Mouse (Mus musculus) granulocyte monocyte progenitor cell, adult 5-6 weeks (primary cell): ENCODE data around the gene Ifnl2. TPM values are rescaled to one million over a fixed set of nuclear protein-coding genes. Genes with fewer than 3 reads are reported as not detected.

ENCODE experiments used
- ATAC-seq: replicated peaks from 2 replicates; pipeline ENCODE4 v1.8.0; 2016; ENCODE audit warnings: mild to moderate bottlenecking, moderate TSS enrichment, inconsistent platforms; ENCODE audit not compliant: poor library complexity, severe bottlenecking
- total RNA-seq, 2 experiments: library from RNA; stranded (forward) in 1 of 2; stranded (reverse) in 1 of 2; fragments of 200-712, 200-1000 nt in 1 of 2; fragments of >200 nt in 1 of 2; fragmentation: Nextera tagmentation in 1 of 2; gene quantifications; 2 replicates each; pipeline ENCODE4 v1.2.3; 2014 to 2017

The Ifnl2 gene
- total RNA-seq, 2 experiments from 2014 or later: not detected

DNA sequence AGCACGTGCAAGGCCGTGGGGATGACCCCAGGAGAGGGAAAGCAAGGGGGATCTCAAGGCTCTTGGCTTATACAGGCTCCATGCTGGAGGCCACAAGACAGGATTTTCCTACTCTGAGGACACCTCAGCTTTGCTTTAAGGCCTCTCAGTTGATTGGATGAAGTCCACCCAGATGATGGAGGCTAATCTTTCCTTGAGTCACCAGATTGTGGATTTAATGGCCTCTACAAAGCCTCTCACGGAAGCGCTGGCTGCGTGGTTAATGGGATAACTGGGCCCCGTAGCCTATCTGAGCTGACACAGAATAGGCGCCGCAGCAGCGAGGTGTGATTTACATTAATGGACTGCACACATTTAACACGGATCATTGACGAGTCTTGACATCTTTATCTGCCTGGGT, 14.8 kb downstream of the Ifnl2 start:
- no peak for ATAC-seq

DNA sequence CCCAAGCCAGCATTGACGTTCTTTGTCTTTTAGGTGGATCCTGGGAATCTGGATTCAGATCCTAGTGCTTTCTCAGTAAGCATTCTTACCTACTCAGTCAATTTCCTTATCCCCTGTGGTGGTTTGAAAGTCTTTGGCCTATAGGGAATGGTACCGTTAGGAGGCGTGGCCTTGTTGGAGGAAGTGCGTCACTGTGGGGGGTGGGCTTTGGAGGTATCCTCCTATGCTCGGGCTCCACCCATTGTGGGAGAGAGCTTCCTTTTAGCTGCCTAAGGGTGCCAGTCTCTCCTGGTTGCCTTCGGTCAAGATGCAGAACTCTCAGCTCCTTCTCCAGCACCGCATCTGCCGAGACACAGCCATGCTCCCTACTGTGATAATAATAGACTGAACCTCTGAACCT, 17.9 kb downstream of the Ifnl2 start:
- no peak for ATAC-seq

DNA sequence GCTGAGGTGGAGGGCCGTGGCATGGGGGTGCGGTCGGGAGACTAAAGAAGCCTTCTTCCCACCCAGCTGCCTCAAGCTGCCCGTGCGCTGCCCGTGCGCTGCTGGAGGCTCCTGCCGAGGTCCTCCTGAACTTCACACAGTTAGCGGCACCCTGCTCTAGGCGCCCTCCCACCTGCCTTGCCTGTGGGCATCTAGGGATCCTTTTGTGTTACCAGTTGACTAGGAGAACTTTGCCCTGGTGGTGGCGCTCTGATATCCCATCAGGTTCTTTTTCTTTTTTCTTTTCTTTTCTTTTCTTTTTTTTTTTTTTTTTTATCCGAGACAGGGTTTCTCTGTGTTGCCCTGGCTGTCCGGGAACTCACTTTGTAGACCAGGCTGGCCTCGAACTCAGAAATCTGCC, 19.4 kb downstream of the Ifnl2 start:
- no peak for ATAC-seq

DNA sequence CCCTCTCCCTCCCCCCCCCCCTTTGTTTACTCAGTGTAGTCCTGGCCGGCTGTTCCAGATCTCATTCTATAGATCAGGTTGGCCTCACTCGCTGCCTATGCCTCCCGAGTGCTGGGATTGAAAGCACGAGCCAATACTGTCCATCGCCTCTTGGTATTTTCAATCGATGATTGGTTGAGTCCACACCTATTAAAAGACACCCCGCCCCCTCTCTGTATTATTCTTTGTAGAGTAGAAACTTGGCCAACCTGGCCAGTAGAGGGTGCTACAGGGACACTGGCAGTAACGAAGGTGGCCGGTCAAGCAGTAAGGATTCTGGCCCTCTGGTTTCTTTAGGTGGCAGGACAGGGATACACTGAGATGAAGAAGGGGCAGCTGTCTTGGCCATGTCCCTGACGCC, 19.8 kb downstream of the Ifnl2 start:
- peak; percentile 78 for ATAC-seq

DNA sequence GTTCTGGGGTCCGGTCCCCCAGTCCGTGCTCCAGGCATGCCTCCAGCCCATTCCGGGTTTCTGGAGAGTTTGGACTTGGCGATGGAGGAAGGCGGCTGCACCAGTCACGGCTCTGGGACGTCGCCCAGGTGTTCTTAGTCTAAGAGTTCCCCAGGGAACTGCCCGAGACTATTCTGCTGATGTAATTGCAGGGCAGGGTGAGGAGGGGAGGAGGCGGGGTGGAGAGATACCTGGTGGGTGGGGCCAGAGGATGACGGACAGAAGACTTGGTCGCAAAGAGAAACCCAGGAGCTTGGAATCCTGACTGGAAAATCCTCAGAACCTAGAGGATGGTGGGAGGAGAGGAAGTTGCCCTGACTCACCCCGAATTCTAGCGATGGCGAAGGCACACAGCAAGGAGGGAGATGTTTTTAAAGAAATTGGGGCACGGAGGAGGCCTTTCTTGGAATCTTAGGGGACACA, 22.2 kb downstream of the Ifnl2 start:
- ATAC-seq: no peak

DNA sequence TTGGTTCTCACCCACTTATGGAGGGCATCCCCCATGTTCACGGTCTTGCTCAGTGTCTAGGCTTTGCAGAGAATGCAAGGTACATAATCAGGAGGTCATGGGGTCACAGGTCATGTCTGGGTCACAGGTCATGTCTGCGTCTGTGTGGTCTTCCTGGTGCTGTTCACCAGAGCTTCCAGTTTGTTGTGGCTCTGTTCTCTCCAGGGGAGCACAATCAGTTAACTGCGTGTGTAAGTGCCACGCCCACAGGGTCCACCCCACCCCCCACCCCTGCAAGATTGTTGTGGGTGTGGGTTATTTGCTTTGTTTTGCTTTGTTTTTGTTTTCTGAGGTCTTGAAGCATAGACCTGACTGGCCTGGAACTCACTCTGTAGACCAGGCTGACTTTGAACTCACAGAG, 26.1 kb downstream of the Ifnl2 start:
- ATAC-seq: no peak

DNA sequence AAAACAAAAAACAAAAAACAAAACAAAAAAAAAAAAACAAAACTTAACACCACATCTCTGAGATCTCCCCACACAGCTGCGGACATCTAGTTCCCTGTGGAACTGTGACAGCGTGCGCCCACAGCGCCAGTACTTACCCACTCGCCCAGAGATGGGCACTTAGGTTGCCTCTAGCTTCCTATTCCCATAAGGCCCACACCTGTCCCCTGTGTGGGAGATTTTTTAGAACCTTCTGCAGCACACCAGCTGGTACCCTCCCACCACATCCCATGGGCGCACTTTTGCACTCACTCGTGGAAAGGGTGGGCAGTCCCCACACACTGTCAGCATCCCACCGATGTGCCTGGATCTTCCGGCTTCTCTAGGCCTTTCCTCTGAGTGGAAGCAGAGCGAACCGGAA, 27.4 kb downstream of the Ifnl2 start:
- no peak for ATAC-seq

DNA sequence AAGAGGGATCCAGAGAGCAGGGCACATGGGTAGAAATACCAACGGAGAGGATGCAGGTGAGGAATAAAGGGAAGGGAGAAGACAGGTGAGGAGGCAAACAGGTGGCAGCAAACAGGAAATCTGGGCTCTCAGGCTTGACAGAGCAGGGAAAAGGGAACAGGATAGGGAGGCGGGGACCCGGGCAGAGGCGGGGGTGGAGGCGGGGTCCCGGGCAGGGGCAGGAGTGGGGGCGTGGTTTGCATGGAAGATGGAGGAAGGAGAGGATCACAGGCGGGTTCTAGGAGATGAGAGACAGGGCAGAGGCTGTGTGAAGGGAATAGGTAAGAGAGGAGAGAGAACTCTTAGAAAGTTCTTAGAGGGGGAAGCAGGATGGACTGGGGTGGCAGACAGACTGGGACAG, 31.4 kb downstream of the Ifnl2 start:
- peak; percentile 68 for ATAC-seq

DNA sequence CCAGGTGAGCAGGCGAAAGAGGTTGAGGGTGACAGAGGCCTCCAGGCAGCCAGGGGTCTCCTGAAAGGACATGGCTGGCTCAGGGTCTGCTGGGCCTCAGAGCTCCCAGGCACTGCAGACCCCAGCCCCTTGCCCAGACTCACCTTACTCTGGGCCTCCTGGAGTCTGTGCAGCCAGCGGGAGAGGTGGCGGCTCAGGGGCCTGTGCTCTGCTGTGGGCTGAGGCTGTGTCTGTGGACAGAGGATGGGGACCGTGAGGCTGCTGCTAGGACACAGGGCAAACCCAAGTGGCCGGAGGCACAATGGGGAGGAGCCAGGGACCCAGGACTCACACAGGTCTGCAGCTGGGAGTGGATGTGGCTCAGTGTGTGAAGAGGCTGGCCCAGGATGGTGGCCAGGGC, 32.9 kb downstream of the Ifnl2 start:
- no peak for ATAC-seq

DNA sequence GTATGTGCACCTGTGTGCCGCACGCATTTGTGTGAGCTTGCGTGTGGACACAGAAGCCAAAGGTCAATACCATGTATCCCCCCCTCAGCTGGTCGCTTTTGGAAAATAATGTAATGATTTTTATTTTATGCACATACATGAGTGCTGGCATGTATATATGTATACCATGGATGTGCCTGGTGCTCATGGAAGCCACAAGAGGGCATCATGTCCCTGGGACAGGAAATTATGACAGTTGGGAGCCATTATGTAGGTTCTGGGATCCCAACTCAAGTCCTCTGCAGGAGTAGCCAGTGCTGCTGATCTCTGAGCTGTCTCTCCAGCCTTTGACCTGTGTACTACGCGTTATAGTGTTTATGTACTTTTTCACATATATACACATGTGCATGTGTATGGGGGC, 34.1 kb downstream of the Ifnl2 start:
- ATAC-seq: no peak

DNA sequence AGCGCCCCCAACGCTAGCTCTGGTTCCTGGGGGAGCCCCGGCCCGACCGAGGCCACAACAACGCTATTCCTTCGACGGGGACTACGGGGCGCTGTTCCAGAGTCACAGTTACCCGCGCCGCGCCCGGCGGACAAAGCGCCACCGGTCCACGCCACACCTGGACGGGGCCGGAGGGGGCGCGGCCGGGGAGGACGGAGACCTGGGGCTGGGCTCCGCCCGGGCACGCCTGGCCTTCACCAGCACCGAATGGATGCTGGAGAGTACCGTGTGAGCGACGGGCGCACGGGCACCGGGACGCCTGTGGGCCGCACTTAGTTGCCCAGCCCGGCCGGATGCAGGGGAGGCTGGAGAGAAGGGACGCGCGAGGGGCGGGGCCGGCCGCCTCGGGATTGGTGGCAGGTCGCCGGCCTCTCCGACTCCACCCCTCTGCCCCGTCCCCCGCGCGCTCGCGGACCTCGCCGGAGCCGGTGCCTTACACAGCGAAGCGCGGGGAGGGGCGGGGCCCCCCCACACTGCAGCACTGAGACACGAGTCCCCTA, 43.0 kb downstream of the Ifnl2 start:
- peak; percentile 73 for ATAC-seq

DNA sequence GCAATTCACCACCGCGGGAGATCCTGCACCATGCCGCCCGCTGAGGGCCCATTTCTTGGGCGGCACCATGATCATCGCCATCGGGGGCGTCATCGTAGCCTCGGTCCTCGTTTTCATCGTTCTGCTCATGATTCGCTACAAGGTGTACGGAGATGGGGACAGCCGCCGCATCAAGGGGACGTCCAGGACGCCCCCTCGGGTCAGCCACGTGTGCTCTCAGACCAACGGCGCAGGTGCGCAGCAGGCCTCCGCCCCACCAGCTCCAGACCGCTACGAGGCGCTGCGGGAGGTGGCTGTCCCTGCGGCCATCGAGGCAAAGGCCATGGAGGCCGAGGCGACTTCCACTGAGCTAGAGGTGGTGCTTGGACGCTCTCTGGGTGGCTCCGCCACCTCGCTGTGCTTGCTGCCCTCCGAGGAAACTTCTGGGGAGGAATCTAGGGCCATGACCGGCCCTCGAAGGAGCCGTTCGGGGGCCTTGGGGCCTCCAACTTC, 43.5 kb downstream of the Ifnl2 start:
- ATAC-seq: no peak

DNA sequence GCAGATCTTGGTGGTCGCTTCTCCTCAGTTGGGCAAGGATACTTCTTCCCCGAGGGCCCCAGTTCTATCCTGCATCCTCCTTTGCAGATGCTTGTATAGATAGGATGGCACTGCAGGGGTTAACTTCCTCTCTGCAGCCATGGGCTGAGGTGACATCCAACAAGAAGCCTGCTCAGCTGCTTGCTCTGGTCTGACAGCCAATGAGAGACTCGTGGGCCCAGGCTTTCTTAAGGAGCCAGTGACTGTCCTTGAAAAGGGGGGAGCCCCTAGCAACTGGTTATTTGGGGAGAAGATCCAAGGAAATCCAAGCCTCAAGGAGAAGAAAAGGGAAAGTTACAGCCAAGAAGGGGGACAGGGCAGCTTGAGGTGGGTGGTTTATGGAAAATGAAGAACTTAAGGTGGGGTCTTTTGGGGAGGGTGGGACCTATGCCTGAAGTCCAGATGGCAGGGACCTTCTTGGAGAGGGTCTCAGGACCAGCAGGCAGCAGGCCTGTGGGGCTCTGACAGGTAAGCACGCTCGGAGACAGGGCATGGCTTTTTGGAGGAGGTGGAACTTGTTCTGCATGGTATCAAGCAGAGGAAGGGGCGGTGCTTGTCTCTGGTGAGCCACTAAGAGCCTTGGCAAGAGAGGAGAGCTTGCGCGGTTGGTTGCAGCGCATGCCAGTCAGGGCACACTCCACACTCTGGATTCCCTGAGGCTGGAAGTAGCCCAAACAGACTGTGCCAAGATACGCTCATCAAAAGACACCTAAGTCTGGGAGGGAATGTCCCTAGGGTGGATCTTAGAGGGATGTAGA, 45.6 kb downstream of the Ifnl2 start:
- peak; percentile 68 for ATAC-seq

DNA sequence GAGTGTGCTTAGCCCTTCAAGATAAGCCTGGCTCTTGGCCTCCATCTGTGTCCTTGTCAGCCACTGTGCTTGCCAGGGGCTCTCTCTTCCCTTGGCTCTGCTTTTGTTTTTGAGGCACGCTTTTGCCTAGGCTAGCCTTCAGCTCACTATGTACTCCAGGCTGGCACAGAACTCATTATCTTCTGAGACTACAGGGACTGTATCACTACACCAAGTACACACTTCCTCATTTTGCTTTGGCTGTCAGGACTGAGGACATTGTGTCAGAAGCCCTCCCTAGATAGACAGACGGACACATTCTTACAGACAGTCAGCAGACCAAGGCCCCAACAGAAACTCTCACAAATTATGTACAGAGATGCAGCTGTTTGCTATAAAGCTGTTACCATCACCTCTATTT, 47.5 kb downstream of the Ifnl2 start:
- ATAC-seq: peak; percentile 46

DNA sequence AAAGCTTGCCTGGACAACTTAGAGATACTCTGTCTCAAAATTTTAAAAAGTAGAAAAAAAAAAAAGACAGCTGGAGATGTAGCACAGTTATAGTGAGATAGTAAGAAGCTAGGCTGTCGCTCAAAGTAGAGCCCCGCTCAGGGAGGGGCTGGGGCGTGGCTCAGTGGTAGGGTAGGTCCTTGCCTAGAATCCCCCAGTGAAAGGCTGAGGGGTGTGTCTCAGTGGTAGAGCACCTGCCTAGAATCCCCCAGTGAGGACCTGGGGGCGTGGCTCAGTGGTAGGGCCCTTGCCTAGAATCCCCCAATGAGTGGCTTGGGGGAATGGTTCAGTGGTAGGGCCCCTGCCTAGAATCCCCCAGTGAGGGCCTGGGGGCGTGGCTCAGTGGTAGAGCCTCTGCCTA, 49.9 kb downstream of the Ifnl2 start:
- ATAC-seq: no peak

Other genes starting within 250 kb of the Ifnl2 start
- 1.2 and 2.3 TPM in 2 replicates for gene Eid2, start 242.6 kb downstream of the Ifnl2 start, total RNA-seq (2014; fragmentation: Nextera tagmentation)
- 2.0 and 2.8 TPM in 2 replicates for gene Eid2, start 242.6 kb downstream of the Ifnl2 start, total RNA-seq (2017)
- gene Eid2b, start 232.7 kb downstream of the Ifnl2 start, total RNA-seq (2014; fragmentation: Nextera tagmentation): 1.2 and 2.1 TPM in 2 replicates
- gene Eid2b, start 232.7 kb downstream of the Ifnl2 start, total RNA-seq (2017): 1.6 and 1.9 TPM in 2 replicates
- gene Selenov, start 219.3 kb downstream of the Ifnl2 start, total RNA-seq (2014; fragmentation: Nextera tagmentation): not detected in 2 replicates
- not detected in 2 replicates for gene Selenov, start 219.3 kb downstream of the Ifnl2 start, total RNA-seq (2017)
- gene Dll3, start 208.2 kb downstream of the Ifnl2 start, total RNA-seq (2014; fragmentation: Nextera tagmentation): not detected in 2 replicates
- 0.10 TPM in 1 of 2 replicates, not detected in the other for gene Dll3, start 208.2 kb downstream of the Ifnl2 start, total RNA-seq (2017)
- gene Timm50, start 198.4 kb downstream of the Ifnl2 start, total RNA-seq (2014; fragmentation: Nextera tagmentation): 60.1 and 83.1 TPM in 2 replicates
- 45.8 and 47.7 TPM in 2 replicates for gene Timm50, start 198.4 kb downstream of the Ifnl2 start, total RNA-seq (2017)
- gene Supt5, start 171.7 kb downstream of the Ifnl2 start, total RNA-seq (2014; fragmentation: Nextera tagmentation): 72.1 and 81.1 TPM in 2 replicates
- gene Supt5, start 171.7 kb downstream of the Ifnl2 start, total RNA-seq (2017): 61.2 and 64.1 TPM in 2 replicates
- 4,181 and 4,473 TPM in 2 replicates for gene Rps16, start 159.8 kb downstream of the Ifnl2 start, total RNA-seq (2014; fragmentation: Nextera tagmentation)
- 929 and 980 TPM in 2 replicates for gene Rps16, start 159.8 kb downstream of the Ifnl2 start, total RNA-seq (2017)
- 4.1 and 6.1 TPM in 2 replicates for gene Plekhg2, start 137.9 kb downstream of the Ifnl2 start, total RNA-seq (2014; fragmentation: Nextera tagmentation)
- gene Plekhg2, start 137.9 kb downstream of the Ifnl2 start, total RNA-seq (2017): 0.88 and 1.1 TPM in 2 replicates
- 37.1 and 55.8 TPM in 2 replicates for gene Zfp36, start 130.2 kb downstream of the Ifnl2 start, total RNA-seq (2014; fragmentation: Nextera tagmentation)
- 30.8 and 41.3 TPM in 2 replicates for gene Zfp36, start 130.2 kb downstream of the Ifnl2 start, total RNA-seq (2017)
- gene Med29, start 117.7 kb downstream of the Ifnl2 start, total RNA-seq (2014; fragmentation: Nextera tagmentation): 19.2 and 25.5 TPM in 2 replicates
- gene Med29, start 117.7 kb downstream of the Ifnl2 start, total RNA-seq (2017): 16.7 and 18.5 TPM in 2 replicates
- gene Paf1, start 117.5 kb downstream of the Ifnl2 start, total RNA-seq (2014; fragmentation: Nextera tagmentation): 97.6 and 111 TPM in 2 replicates
- 136 and 170 TPM in 2 replicates for gene Paf1, start 117.5 kb downstream of the Ifnl2 start, total RNA-seq (2017)
- gene Gmfg, start 73.0 kb downstream of the Ifnl2 start, total RNA-seq (2014; fragmentation: Nextera tagmentation): 420 and 510 TPM in 2 replicates
- gene Gmfg, start 73.0 kb downstream of the Ifnl2 start, total RNA-seq (2017): 682 and 721 TPM in 2 replicates
- 0.80 and 1.7 TPM in 2 replicates for gene Lrfn1, start 58.5 kb downstream of the Ifnl2 start, total RNA-seq (2014; fragmentation: Nextera tagmentation)
- gene Lrfn1, start 58.5 kb downstream of the Ifnl2 start, total RNA-seq (2017): 0.36 and 0.52 TPM in 2 replicates
- gene Ifnl3, start 12.4 kb upstream of the Ifnl2 start, total RNA-seq (2014; fragmentation: Nextera tagmentation): not detected in 2 replicates
- gene Ifnl3, start 12.4 kb upstream of the Ifnl2 start, total RNA-seq (2017): not detected in 2 replicates
- not detected in 2 replicates for gene Sycn, start 30.4 kb upstream of the Ifnl2 start, total RNA-seq (2014; fragmentation: Nextera tagmentation)
- not detected in 2 replicates for gene Sycn, start 30.4 kb upstream of the Ifnl2 start, total RNA-seq (2017)
- gene Nccrp1, start 36.8 kb upstream of the Ifnl2 start, total RNA-seq (2014; fragmentation: Nextera tagmentation): not detected in 2 replicates
- gene Nccrp1, start 36.8 kb upstream of the Ifnl2 start, total RNA-seq (2017): not detected in 2 replicates
- 17.5 and 25.0 TPM in 2 replicates for gene Samd4b, start 87.7 kb upstream of the Ifnl2 start, total RNA-seq (2014; fragmentation: Nextera tagmentation)
- 3.4 and 3.9 TPM in 2 replicates for gene Samd4b, start 87.7 kb upstream of the Ifnl2 start, total RNA-seq (2017)
- gene Pak4, start 87.7 kb upstream of the Ifnl2 start, total RNA-seq (2014; fragmentation: Nextera tagmentation): 3.2 and 3.7 TPM in 2 replicates
- gene Pak4, start 87.7 kb upstream of the Ifnl2 start, total RNA-seq (2017): 3.4 and 6.4 TPM in 2 replicates
- gene Acp7, start 120.9 kb upstream of the Ifnl2 start, total RNA-seq (2014; fragmentation: Nextera tagmentation): not detected in 2 replicates
- not detected in 2 replicates for gene Acp7, start 120.9 kb upstream of the Ifnl2 start, total RNA-seq (2017)
- gene Fbxo27, start 182.4 kb upstream of the Ifnl2 start, total RNA-seq (2014; fragmentation: Nextera tagmentation): 4.3 TPM in 1 of 2 replicates, not detected in the other
- gene Fbxo27, start 182.4 kb upstream of the Ifnl2 start, total RNA-seq (2017): 0.17 TPM in 1 of 2 replicates, not detected in the other
- 1.3 and 3.3 TPM in 2 replicates for gene Fbxo17, start 206.3 kb upstream of the Ifnl2 start, total RNA-seq (2014; fragmentation: Nextera tagmentation)
- gene Fbxo17, start 206.3 kb upstream of the Ifnl2 start, total RNA-seq (2017): 1.3 and 2.1 TPM in 2 replicates
- gene Mrps12, start 231.4 kb upstream of the Ifnl2 start, total RNA-seq (2014; fragmentation: Nextera tagmentation): 125 and 177 TPM in 2 replicates
- gene Mrps12, start 231.4 kb upstream of the Ifnl2 start, total RNA-seq (2017): 33.2 and 41.8 TPM in 2 replicates
- 19.6 and 21.6 TPM in 2 replicates for gene Sars2, start 231.5 kb upstream of the Ifnl2 start, total RNA-seq (2014; fragmentation: Nextera tagmentation)
- gene Sars2, start 231.5 kb upstream of the Ifnl2 start, total RNA-seq (2017): 10.4 and 12.4 TPM in 2 replicates
- not detected in 2 replicates for gene Ccer2, start 245.7 kb upstream of the Ifnl2 start, total RNA-seq (2014; fragmentation: Nextera tagmentation)
- not detected in 2 replicates for gene Ccer2, start 245.7 kb upstream of the Ifnl2 start, total RNA-seq (2017)